In the genomic region with DNA sequence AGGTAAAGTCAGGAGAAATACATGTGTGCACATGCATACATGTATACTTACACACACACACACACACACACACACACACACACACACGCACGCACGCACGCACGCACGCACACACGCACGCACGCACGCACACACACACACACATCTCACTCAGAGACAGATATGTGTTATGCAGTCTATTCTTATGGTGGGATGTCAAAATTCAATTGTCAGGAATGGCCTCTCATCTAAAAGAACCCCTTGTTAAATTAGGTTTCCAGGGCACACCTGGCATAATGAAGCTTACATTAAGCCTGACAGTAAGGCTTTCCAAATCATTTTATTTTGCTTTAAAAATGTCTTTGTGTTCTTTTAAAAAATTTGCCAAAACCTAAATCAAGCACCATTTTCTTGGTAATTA, we compare ENCODE assay signal across 19 mouse cellular contexts.
"Had no signal": no experiment of that assay in that cellular context is flagged by ENCODE, and none has a peak within 500 bp of the region (broad histone marks: within the 10 kb centered on the region; RNA-seq: fewer than 3 reads in every experiment).

No protein-coding gene starts in this region.

- H3K27me3 ChIP-seq: limb, embryonic 13.5 days; liver, embryonic 12.5 days; liver, embryonic 15.5 days; neural tube, embryonic 13.5 days had no signal

- H3K9ac ChIP-seq: limb, embryonic 13.5 days; liver, embryonic 12.5 days; liver, embryonic 15.5 days; neural tube, embryonic 13.5 days had no signal

- H3K36me3 ChIP-seq: limb, embryonic 10.5 days; limb, embryonic 13.5 days; liver, embryonic 12.5 days; liver, embryonic 15.5 days; neural tube, embryonic 13.5 days had no signal

- H3K9me3 ChIP-seq: limb, embryonic 10.5 days; limb, embryonic 13.5 days; liver, embryonic 12.5 days; liver, embryonic 15.5 days; neural tube, embryonic 13.5 days had no signal

- H3K27ac ChIP-seq: kidney, postnatal 0 days; layer of hippocampus, adult 2 months; limb, embryonic 10.5 days; limb, embryonic 13.5 days; liver, embryonic 12.5 days; liver, embryonic 15.5 days; neural tube, embryonic 13.5 days had no signal

- H3K4me3 ChIP-seq: layer of hippocampus, adult 2 months; limb, embryonic 10.5 days; limb, embryonic 13.5 days; liver, embryonic 12.5 days; liver, embryonic 15.5 days; myocyte; neural tube, embryonic 13.5 days had no signal

- H3K4me1 ChIP-seq: limb, embryonic 10.5 days; limb, embryonic 13.5 days; liver, embryonic 12.5 days; liver, embryonic 15.5 days had no signal

- H3K4me2 ChIP-seq: limb, embryonic 13.5 days; liver, embryonic 12.5 days; liver, embryonic 15.5 days; midbrain, embryonic 11.5 days; neural tube, embryonic 13.5 days had no signal

- DNase-seq: kidney, postnatal 25 days; liver; lung, adult 2 months; lung, postnatal 14 days; lung, postnatal 4 days; right cerebral cortex, postnatal 25 days; spleen, adult 18-20 months; thymus, adult 18-20 months; thymus, postnatal 36 days had no signal

- ATAC-seq: liver, embryonic 12.5 days; midbrain, embryonic 16.5 days had no signal
